Mouse (Mus musculus): ENCODE data around the gene Rrp9. TPM values are rescaled to one million over a fixed set of nuclear protein-coding genes. Genes with fewer than 3 reads are reported as not detected.

Rrp9 gene
- total RNA-seq, 2 experiments from 2014 or later: 25.9 to 37.0 TPM

GRCm38 (mm10) chr9:106456325-106457162, 19.2 kb upstream of the Rrp9 start:
- no peak for DNase-seq

GRCm38 (mm10) chr9:106457163-106457559, 18.6 kb upstream of the Rrp9 start:
- no peak for DNase-seq

GRCm38 (mm10) chr9:106457920-106458319, 17.8 kb upstream of the Rrp9 start:
- DNase-seq: no peak

GRCm38 (mm10) chr9:106459946-106460345, 15.8 kb upstream of the Rrp9 start:
- DNase-seq: no peak

- DNase-seq: no peak
Measured at GRCm38 (mm10) chr9:106460401-106461025, 15.2 kb upstream of the Rrp9 start.

- no peak for DNase-seq
Measured at GRCm38 (mm10) chr9:106461026-106461415, 14.7 kb upstream of the Rrp9 start.

- no peak for DNase-seq
Measured at GRCm38 (mm10) chr9:106461641-106462429, 13.9 kb upstream of the Rrp9 start.

GRCm38 (mm10) chr9:106462430-106462800, 13.3 kb upstream of the Rrp9 start:
- DNase-seq: no peak

- no peak for DNase-seq
Measured at GRCm38 (mm10) chr9:106463122-106464063, 12.4 kb upstream of the Rrp9 start.

- DNase-seq: peak; percentile 71
Measured at GRCm38 (mm10) chr9:106464751-106465541, 10.8 kb upstream of the Rrp9 start.

GRCm38 (mm10) chr9:106465571-106466200, 10.1 kb upstream of the Rrp9 start, which contains the start of gene Gpr62:
Gpr62 (minus strand) TSS chr9:106465938.
- DNase-seq: peak; percentile 43

GRCm38 (mm10) chr9:106466721-106467120, 9.0 kb upstream of the Rrp9 start:
- DNase-seq: no peak

- no peak for DNase-seq
Measured at GRCm38 (mm10) chr9:106467746-106468145, 8.0 kb upstream of the Rrp9 start.

GRCm38 (mm10) chr9:106469317-106469716, 6.4 kb upstream of the Rrp9 start:
- no peak for DNase-seq

- DNase-seq: no peak
Measured at GRCm38 (mm10) chr9:106469776-106470175, 6.0 kb upstream of the Rrp9 start.

- DNase-seq: no peak
Measured at GRCm38 (mm10) chr9:106470991-106471750, 4.6 kb upstream of the Rrp9 start.

- peak; percentile 63 for DNase-seq
Measured at GRCm38 (mm10) chr9:106471892-106472291, 3.9 kb upstream of the Rrp9 start.

- DNase-seq: no peak
Measured at GRCm38 (mm10) chr9:106472321-106472720, 3.4 kb upstream of the Rrp9 start.

GRCm38 (mm10) chr9:106473081-106473752, 2.5 kb upstream of the Rrp9 start:
- peak; percentile 3 for DNase-seq
